In the genomic region with DNA sequence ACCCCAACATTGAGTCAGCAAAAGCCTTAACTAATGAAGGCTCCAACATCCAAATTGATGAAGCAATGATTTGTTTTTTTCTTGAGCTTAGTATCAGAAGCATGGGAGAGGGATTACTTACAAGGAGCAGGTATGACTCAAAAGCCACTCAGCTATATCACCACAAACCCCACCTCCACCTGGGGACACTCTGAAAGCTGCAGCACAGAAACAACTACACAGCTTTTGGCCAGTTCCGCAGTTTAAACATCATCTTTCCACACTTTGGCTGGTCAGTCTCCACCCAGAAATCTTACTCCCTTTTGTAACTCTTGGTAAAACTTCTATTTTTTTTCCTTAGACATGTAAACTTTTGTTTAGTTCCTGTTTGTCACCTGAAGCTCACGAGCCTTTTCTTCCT, we compare ENCODE assay signal across 41 mouse cellular contexts. TPM values are rescaled to one million over a fixed set of nuclear protein-coding genes. Genes with fewer than 3 reads are reported as not detected.
"Had no signal": no experiment of that assay in that cellular context is flagged by ENCODE, and none has a peak within 500 bp of the region (broad histone marks: within the 10 kb centered on the region; RNA-seq: fewer than 3 reads in every experiment).

No protein-coding gene starts in this region.

- H3K36me3 ChIP-seq: heart, embryonic 13.5 days; heart, embryonic 15.5 days; hindbrain, embryonic 13.5 days; hindbrain, embryonic 15.5 days; kidney, embryonic 15.5 days; limb, embryonic 13.5 days; limb, embryonic 15.5 days; liver, embryonic 12.5 days had no signal

- H3K4me3 ChIP-seq: heart, embryonic 13.5 days; heart, embryonic 15.5 days; hindbrain, embryonic 13.5 days; hindbrain, embryonic 15.5 days; kidney, embryonic 15.5 days; limb, embryonic 13.5 days; limb, embryonic 15.5 days; liver, embryonic 12.5 days had no signal

- H3K9ac ChIP-seq: heart, embryonic 13.5 days; heart, embryonic 15.5 days; hindbrain, embryonic 13.5 days; hindbrain, embryonic 15.5 days; kidney, embryonic 15.5 days; limb, embryonic 13.5 days; limb, embryonic 15.5 days; liver, embryonic 12.5 days had no signal

- DNase-seq: gastrocnemius, postnatal 14 days; heart, adult 18-20 months; heart, postnatal 14 days; heart, postnatal 36 days; kidney, adult 11 months; kidney, adult 2 months; kidney, adult 9 months; kidney, postnatal 14 days; kidney, postnatal 36 days; layer of hippocampus, adult 9-11 months; layer of hippocampus, postnatal 36 days; left cerebral cortex, postnatal 4 days had no signal

- ATAC-seq: hindbrain, postnatal 0 days; intestine, embryonic 16.5 days; liver, embryonic 12.5 days had no signal

- H3K27me3 ChIP-seq: heart, embryonic 13.5 days; heart, embryonic 15.5 days; hindbrain, embryonic 13.5 days; hindbrain, embryonic 15.5 days; kidney, embryonic 15.5 days; limb, embryonic 13.5 days; limb, embryonic 15.5 days; liver, embryonic 12.5 days had no signal

- H3K4me1 ChIP-seq: hindbrain, embryonic 13.5 days; hindbrain, embryonic 15.5 days; kidney, embryonic 15.5 days; liver, embryonic 12.5 days had no signal

- H3K27ac ChIP-seq: heart, embryonic 13.5 days; heart, embryonic 15.5 days; hindbrain, embryonic 13.5 days; hindbrain, embryonic 15.5 days; hindbrain, postnatal 0 days; kidney, embryonic 15.5 days; kidney, postnatal 0 days; limb, embryonic 13.5 days; limb, embryonic 15.5 days; liver, embryonic 12.5 days had no signal

- H3K4me2 ChIP-seq: heart, embryonic 11.5 days; heart, embryonic 13.5 days; heart, embryonic 15.5 days; hindbrain, embryonic 13.5 days; hindbrain, embryonic 15.5 days; kidney, embryonic 15.5 days; limb, embryonic 13.5 days; limb, embryonic 15.5 days; liver, embryonic 12.5 days had no signal

- H3K9me3 ChIP-seq: heart, embryonic 13.5 days; heart, embryonic 15.5 days; hindbrain, embryonic 13.5 days; hindbrain, embryonic 15.5 days; kidney, embryonic 15.5 days; limb, embryonic 13.5 days; limb, embryonic 15.5 days; liver, embryonic 12.5 days had no signal

RNA-seq across cellular contexts. Expression of gene Lgsn, which starts 32.6 kb away (rescaled TPM):
- total RNA-seq: gastrocnemius, adult 8-10 months; gastrocnemius, postnatal 14 days; gastrocnemius, postnatal 4 days; heart, adult 18-20 months; heart, adult 8-10 months; heart, postnatal 14 days; heart, postnatal 36 days; hematopoietic stem cell, adult 5-6 weeks; hindbrain, postnatal 0 days; layer of hippocampus, adult 18-20 months; layer of hippocampus, adult 8-10 months; layer of hippocampus, postnatal 14 days; layer of hippocampus, postnatal 36 days; left cerebral cortex, adult 18-20 months; left cerebral cortex, adult 8-10 months; left cerebral cortex, postnatal 10 days; left cerebral cortex, postnatal 25 days; left cerebral cortex, postnatal 4 days; liver, adult 2 months had no signal
- polyA plus RNA-seq: heart, embryonic 11.5 days; heart, embryonic 13.5 days; heart, embryonic 15.5 days; heart, postnatal 0 days; hindbrain, embryonic 11.5 days; hindbrain, embryonic 13.5 days; hindbrain, embryonic 15.5 days; hindbrain, postnatal 0 days; intestine, embryonic 14.5 days; intestine, embryonic 16.5 days; kidney, adult 2 months; kidney, embryonic 15.5 days; kidney, postnatal 0 days; large intestine, adult 2 months; limb, embryonic 11.5 days; limb, embryonic 13.5 days; limb, embryonic 15.5 days; liver, adult 2 months; liver, embryonic 12.5 days had no signal
